Mouse (Mus musculus) lung, embryonic 14.5 days (tissue): ENCODE measurements around the gene Hdgfl2. TPM values are rescaled to one million over a fixed set of nuclear protein-coding genes. Genes with fewer than 3 reads are reported as not detected.
"Not testable (repeated sequence)": the region's sequence is repeated elsewhere in the genome, so short reads cannot be mapped to it uniquely, and the experiment has no call there.

Experiments
- ATAC-seq: fragments of 200-750 bp; cut with Nextera tagmentation; 2 replicates; pipeline ENCODE4 v1.8.0; 2017; ENCODE audit warnings: mild to moderate bottlenecking, moderate TSS enrichment, moderate library complexity; ENCODE audit not compliant: insufficient read depth
- DNase-seq: peaks from one replicate; pipeline ENCODE4 v3.0.0-alpha.2; 2015
- H3K27ac ChIP-seq: fragments of 300-500 bp; sonication (generic); 2 replicates; pipeline ENCODE4 v1.5.1; 2014; ENCODE audit warnings: low read depth, mild to moderate bottlenecking, moderate library complexity
- H3K27me3 ChIP-seq: fragments of 300-500 bp; sonication (generic); 2 replicates; pipeline ENCODE4 v1.6.1; 2014; ENCODE audit warnings: low read length, control low read depth; ENCODE audit not compliant: insufficient read depth
- H3K36me3 ChIP-seq: fragments of 300-500 bp; sonication (generic); 2 replicates; pipeline ENCODE4 v1.6.1; 2014; ENCODE audit warnings: control low read depth; ENCODE audit not compliant: insufficient read depth
- H3K4me1 ChIP-seq: fragments of 300-500 bp; sonication (generic); 2 replicates; pipeline ENCODE4 v1.6.1; 2014; ENCODE audit warnings: antibody characterized with exemption, control low read depth; ENCODE audit not compliant: insufficient read depth
- H3K4me2 ChIP-seq: fragments of 300-500 bp; sonication (generic); 2 replicates; pipeline ENCODE4 v1.6.1; 2014; ENCODE audit warnings: mild to moderate bottlenecking
- H3K4me3 ChIP-seq: fragments of 300-500 bp; sonication (generic); 2 replicates; pipeline ENCODE4 v1.5.1; 2014; ENCODE audit warnings: low read depth, low read length
- H3K9ac ChIP-seq: fragments of 300-500 bp; sonication (generic); 2 replicates; pipeline ENCODE4 v1.6.1; 2014
- H3K9me3 ChIP-seq: fragments of 300-500 bp; sonication (generic); 2 replicates; pipeline ENCODE4 v1.6.1; 2016; ENCODE audit warnings: low read depth, low read length, control low read depth
- CTCF ChIP-seq: IDR thresholded peaks from 2 replicates; pipeline ENCODE4 v1.5.1; 2016; ENCODE audit warnings: antibody characterized with exemption, low read depth
- WGBS: fragments of 180-500 bp; shearing (Covaris S2); extraction: QIAGEN DNeasy Blood & Tissue Kit; methylation state at CpG from one replicate; pipeline ENCODE4 v1.1.7; 2014; 5-methylcytosine and 5-hydroxymethylcytosine counted together
- polyA plus RNA-seq: library from polyadenylated mRNA; unstranded; fragments of >200 nt; fragmentation: Nextera tagmentation; extraction: Ambion mirVana; gene quantifications from 2 replicates; pipeline ENCODE4 v1.2.1, GENCODE M21; 2014

Gene Hdgfl2
- polyA plus RNA-seq, 1 experiment from 2014 or later: 111 TPM

DNA sequence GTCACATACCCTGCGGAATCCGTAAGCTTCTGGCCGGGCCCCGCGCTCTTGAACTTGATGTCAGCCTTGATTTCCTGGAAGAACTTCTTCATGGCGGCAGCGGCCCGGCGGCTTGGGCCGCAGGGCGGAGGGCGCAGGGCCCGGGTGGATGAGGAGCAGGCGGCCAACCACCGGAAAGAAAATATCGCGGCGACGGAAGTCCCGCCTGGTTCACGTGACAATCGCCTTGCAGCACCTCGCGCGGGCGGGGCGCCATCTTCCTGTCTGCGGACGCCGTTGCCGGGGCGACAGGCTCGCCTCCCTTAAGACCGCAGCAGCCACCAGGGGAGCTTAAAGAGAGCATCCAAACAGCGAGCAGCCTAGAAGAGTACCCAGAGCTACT lies 4.6 kb upstream of the Hdgfl2 start, which contains the start of gene Ubxn6:
Gene Ubxn6, minus strand, starts transcription at position 202 of the 382 bp plus-strand sequence.
- under 1% methylated on average over 35 of the region's 35 CpGs for WGBS
- Histone ChIP-seq H3K27ac (peak within 1 kb of the TSS; percentile 96), H3K4me3 (peak within 1 kb of the TSS; percentile 65), H3K27me3 (no peaks in the 10 kb centered on the region), H3K36me3 (peaks cover 32% of the 10 kb centered on the region), H3K4me1 (peaks cover 3% of the 10 kb centered on the region; the same call in 1 of the 2 replicates), H3K9me3 (no peaks in the 10 kb centered on the region), H3K4me2 (peak within 1 kb of the TSS; percentile 71), H3K9ac (peak within 1 kb of the TSS; percentile 67)
- DNase-seq: peak; percentile 98
- TF ChIP-seq CTCF: peak; percentile 62
- peak; percentile 60 for ATAC-seq

- H3K4me1 ChIP-seq: peaks cover 10% of the 10 kb centered on the region
- 89% methylated on average over 5 of the region's 5 CpGs for WGBS
- no peaks in the 10 kb centered on the region for H3K27me3 ChIP-seq
- H3K36me3 ChIP-seq: peaks cover 13% of the 10 kb centered on the region
- TF ChIP-seq CTCF: no peak
- no peak overlapping the region for H3K9ac ChIP-seq
- no peak overlapping the region for H3K4me2 ChIP-seq
- ATAC-seq (no peak), DNase-seq (no peak)
- no peak overlapping the region for H3K27ac ChIP-seq
- no peak overlapping the region for H3K4me3 ChIP-seq
- no peaks in the 10 kb centered on the region for H3K9me3 ChIP-seq
Measured at GRCm38 (mm10) chr17:56077523-56077922, 1.9 kb upstream of the Hdgfl2 start.

DNA sequence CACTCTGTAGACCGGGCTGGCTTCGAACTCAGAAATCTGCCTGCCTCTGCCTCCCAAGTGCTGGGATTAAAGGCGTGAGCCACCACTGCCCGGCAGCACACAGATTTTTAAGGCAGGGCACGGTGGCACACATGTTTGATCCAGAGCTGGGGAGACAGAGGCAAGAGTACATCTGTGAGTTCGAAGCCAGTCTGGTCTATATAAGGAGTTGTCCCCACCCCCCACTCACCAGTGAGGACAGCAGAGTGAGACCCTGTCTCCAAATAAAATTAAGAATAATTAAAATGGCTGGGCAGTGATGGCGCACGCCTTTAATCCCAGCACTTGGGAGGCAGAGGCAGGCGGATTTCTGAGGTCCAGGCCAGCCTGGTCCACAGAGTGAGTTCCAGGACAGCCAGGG lies 1.1 kb upstream of the Hdgfl2 start:
- H3K4me2 ChIP-seq: peak overlapping the region; percentile 53
- not testable (repeated sequence) for H3K9me3 ChIP-seq, H3K9ac ChIP-seq, DNase-seq, H3K4me1 ChIP-seq, H3K27ac ChIP-seq, ATAC-seq, H3K27me3 ChIP-seq
- 56% methylated on average over 9 of the region's 9 CpGs for WGBS
- peak overlapping the region; percentile 79 for H3K4me3 ChIP-seq
- H3K36me3 ChIP-seq: peaks cover 12% of the 10 kb centered on the region

GRCm38 (mm10) chr17:56079921-56080320 lies 487 bp downstream of the Hdgfl2 start:
- Histone ChIP-seq H3K4me2 (peak overlapping the region; percentile 97), H3K36me3 (peaks cover 27% of the 10 kb centered on the region), H3K9ac (peak overlapping the region; percentile 74), H3K27me3 (no peaks in the 10 kb centered on the region), H3K27ac (peak overlapping the region; percentile 36; the same call in 1 of the 2 replicates), H3K9me3 (no peaks in the 10 kb centered on the region), H3K4me1 (peaks cover 7% of the 10 kb centered on the region), H3K4me3 (peak overlapping the region; percentile 79)
- no peak for ATAC-seq
- 1% methylated on average over 11 of the region's 11 CpGs for WGBS
- DNase-seq: peak; percentile 13
- TF ChIP-seq CTCF: no peak

GRCm38 (mm10) chr17:56080781-56081585 lies 1.5 kb downstream of the Hdgfl2 start:
- WGBS: 8% methylated on average over 8 of the region's 8 CpGs
- no peaks in the 10 kb centered on the region for H3K9me3 ChIP-seq
- TF ChIP-seq CTCF: no peak
- H3K4me2 ChIP-seq: peak overlapping the region; percentile 97
- peak; percentile 6; the same call in 1 of the 2 replicates for ATAC-seq
- no peak overlapping the region for H3K27ac ChIP-seq
- peaks cover 37% of the 10 kb centered on the region for H3K36me3 ChIP-seq
- peak overlapping the region; percentile 79 for H3K4me3 ChIP-seq
- no peaks in the 10 kb centered on the region for H3K27me3 ChIP-seq
- peak; percentile 77 for DNase-seq
- peak overlapping the region; percentile 74 for H3K9ac ChIP-seq
- peaks cover 7% of the 10 kb centered on the region for H3K4me1 ChIP-seq

GRCm38 (mm10) chr17:56092312-56092711 lies 12.9 kb downstream of the Hdgfl2 start:
- no peak for TF ChIP-seq CTCF
- Histone ChIP-seq H3K9me3 (no peaks in the 10 kb centered on the region), H3K9ac (no peak overlapping the region), H3K4me2 (no peak overlapping the region), H3K36me3 (peaks cover 68% of the 10 kb centered on the region), H3K27me3 (no peaks in the 10 kb centered on the region), H3K27ac (no peak overlapping the region; the same call in 1 of the 2 replicates), H3K4me3 (no peak overlapping the region), H3K4me1 (no peaks in the 10 kb centered on the region)
- DNase-seq (no peak), ATAC-seq (no peak)
- 82% methylated on average over 1 of the region's 1 CpGs for WGBS

GRCm38 (mm10) chr17:56092794-56093193 lies 13.4 kb downstream of the Hdgfl2 start:
- no peak overlapping the region for H3K27ac ChIP-seq
- H3K4me1 ChIP-seq: no peaks in the 10 kb centered on the region
- no peak for TF ChIP-seq CTCF
- 100% methylated on average over 1 of the region's 1 CpGs for WGBS
- ATAC-seq: no peak
- H3K27me3 ChIP-seq: no peaks in the 10 kb centered on the region
- H3K4me3 ChIP-seq: no peak overlapping the region
- no peak overlapping the region for H3K4me2 ChIP-seq
- no peak overlapping the region for H3K9ac ChIP-seq
- no peaks in the 10 kb centered on the region for H3K9me3 ChIP-seq
- no peak for DNase-seq
- H3K36me3 ChIP-seq: peaks cover 69% of the 10 kb centered on the region
